Mouse (Mus musculus): ENCODE data around the gene Trp53bp2. TPM values are rescaled to one million over a fixed set of nuclear protein-coding genes. Genes with fewer than 3 reads are reported as not detected.

Gene Trp53bp2
- polyA plus RNA-seq, 1 experiment from 2014 or later: 34.1 TPM

DNA sequence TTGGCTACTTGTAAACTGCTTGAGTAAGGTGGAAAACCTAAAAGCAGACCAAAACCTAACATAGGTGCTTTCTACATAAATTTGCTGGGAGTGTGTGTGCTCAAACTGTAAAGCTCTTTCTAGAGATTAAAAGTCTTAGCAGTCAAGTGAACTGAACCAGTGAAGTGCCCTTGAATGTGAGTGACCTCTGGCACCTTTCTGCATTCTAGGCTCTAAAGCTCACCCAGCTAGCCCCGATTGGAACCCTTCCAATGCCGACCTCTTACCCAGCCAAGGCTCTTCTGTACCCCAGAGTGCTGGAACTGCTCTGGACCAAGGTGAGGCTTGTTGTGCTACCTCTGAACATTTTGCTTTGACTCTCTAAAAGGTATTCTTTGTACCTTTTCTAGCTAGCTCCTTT lies 35.1 kb downstream of the Trp53bp2 start:
- Histone ChIP-seq H3K27me3 (replicated peaks; ENCODE audit: low read depth, poor library complexity, severe bottlenecking) (no peaks in the 10 kb centered on the region), H3K4me3 (no peak overlapping the region), H3K4me1 (no peaks in the 10 kb centered on the region), H3K9me3 (no peaks in the 10 kb centered on the region), H3K36me3 (replicated peaks) (peaks cover 96% of the 10 kb centered on the region), H3K27ac (replicated peaks) (no peak overlapping the region)
- DNase-seq (ENCODE audit: low spot score): no peak
- 84% methylated on average over 2 of the region's 2 CpGs for WGBS

DNA sequence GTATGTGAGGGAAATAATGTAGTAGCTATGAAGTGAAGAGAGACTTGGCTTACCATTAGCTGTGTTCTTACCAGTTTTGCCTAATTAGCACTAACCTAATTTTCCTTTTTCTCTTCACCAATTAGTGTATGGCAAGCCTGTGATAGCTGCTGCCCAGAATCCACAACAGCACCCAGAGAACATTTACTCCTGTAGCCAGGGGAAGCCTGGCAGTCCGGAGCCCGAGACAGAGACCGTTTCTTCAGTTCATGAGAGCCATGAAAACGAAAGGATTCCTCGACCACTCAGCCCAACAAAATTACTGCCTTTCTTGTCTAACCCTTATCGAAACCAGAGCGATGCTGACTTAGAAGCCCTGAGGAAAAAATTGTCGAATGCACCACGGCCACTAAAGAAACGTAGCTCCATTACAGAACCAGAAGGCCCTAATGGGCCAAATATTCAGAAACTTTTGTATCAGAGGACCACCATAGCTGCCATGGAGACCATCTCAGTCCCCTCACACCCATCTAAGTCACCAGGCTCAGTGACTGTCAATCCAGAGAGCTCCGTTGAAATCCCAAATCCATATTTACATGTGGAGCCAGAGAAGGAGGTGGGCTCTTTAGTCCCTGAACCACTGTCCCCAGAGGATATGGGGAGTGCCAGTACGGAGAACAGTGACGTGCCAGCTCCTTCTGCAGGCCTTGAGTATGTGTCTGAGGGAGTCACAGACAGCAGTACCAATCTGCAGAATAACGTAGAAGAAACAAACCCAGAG lies 39.5 kb downstream of the Trp53bp2 start:
- H3K27me3 ChIP-seq (replicated peaks; ENCODE audit: low read depth, poor library complexity, severe bottlenecking): no peaks in the 10 kb centered on the region
- no peaks in the 10 kb centered on the region for H3K4me1 ChIP-seq
- H3K4me3 ChIP-seq: no peak overlapping the region
- no peak for DNase-seq (ENCODE audit: low spot score)
- peaks cover 89% of the 10 kb centered on the region for H3K36me3 ChIP-seq (replicated peaks)
- WGBS: 95% methylated on average over 14 of the region's 14 CpGs
- H3K9me3 ChIP-seq: no peaks in the 10 kb centered on the region
- H3K27ac ChIP-seq (replicated peaks): no peak overlapping the region

DNA sequence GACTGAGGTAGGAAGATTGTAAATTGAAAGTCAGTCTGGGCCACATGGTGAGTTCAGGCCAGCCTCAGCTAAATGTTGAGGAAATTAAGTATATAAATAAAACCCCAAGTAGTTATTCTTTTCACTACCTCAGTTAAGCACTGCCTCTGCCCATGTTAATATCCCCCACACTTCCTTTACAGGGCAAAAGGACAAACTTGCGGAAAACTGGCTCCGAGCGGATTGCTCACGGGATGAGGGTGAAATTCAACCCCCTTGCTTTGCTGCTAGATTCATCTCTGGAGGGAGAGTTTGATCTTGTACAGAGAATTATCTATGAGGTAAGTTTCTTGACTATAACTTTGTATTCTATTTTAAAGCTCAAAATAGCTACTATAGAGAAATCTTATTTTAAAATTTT lies 43.5 kb downstream of the Trp53bp2 start:
- Histone ChIP-seq H3K4me3 (no peak overlapping the region), H3K27ac (replicated peaks) (no peak overlapping the region), H3K27me3 (replicated peaks; ENCODE audit: low read depth, poor library complexity, severe bottlenecking) (no peaks in the 10 kb centered on the region), H3K36me3 (replicated peaks) (peaks cover 88% of the 10 kb centered on the region), H3K9me3 (no peaks in the 10 kb centered on the region), H3K4me1 (no peaks in the 10 kb centered on the region)
- 85% methylated on average over 4 of the region's 4 CpGs for WGBS
- DNase-seq (ENCODE audit: low spot score): no peak

DNA sequence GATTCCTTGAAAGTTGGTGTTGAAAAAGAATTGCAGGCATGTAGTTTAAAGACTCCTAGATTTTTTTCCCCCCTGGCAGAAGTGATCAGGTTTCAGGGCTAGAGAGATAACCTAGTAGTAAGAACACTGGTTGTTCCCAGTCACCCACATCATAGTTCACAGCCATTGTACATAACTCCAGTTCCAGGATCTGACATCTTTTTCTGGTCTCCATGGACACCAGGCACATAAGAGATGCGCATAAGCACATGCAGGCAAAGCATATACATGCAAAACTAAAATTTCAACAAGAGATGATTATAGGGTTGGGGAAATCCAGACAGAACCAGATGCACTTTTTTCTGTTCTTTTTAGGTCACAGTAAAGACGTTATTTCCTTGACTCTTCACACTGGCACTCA lies 46.1 kb downstream of the Trp53bp2 start:
- Histone ChIP-seq H3K27ac (replicated peaks) (no peak overlapping the region), H3K9me3 (no peaks in the 10 kb centered on the region), H3K27me3 (replicated peaks; ENCODE audit: low read depth, poor library complexity, severe bottlenecking) (no peaks in the 10 kb centered on the region), H3K4me1 (0 out of 2 replicates have a peak, but pooled peaks cover 8% of the 10 kb centered on the region), H3K4me3 (no peak overlapping the region), H3K36me3 (replicated peaks) (peaks cover 84% of the 10 kb centered on the region)
- DNase-seq (ENCODE audit: low spot score): no peak
- 91% methylated on average over 2 of the region's 2 CpGs for WGBS

DNA sequence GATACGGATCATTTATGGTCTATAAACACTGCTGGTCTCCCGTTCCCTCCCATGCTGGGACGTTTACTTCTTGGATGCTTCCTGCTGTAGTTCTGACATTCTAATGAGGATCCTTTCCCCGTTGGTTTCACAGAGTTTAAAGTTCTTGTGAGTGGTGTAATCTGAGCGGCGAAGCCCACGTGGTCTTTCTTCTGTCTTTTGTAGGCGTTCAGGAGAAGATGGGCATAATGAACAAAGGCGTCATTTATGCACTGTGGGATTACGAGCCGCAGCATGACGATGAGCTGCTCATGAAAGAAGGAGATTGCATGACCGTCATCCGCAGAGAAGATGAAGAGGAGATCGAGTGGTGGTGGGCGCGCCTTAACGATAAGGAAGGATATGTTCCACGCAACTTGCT lies 49.6 kb downstream of the Trp53bp2 start:
- Histone ChIP-seq H3K36me3 (replicated peaks) (peaks cover 86% of the 10 kb centered on the region), H3K4me3 (no peak overlapping the region), H3K27ac (replicated peaks) (no peak overlapping the region), H3K4me1 (0 out of 2 replicates have a peak, but pooled peaks cover 11% of the 10 kb centered on the region), H3K27me3 (replicated peaks; ENCODE audit: low read depth, poor library complexity, severe bottlenecking) (no peaks in the 10 kb centered on the region), H3K9me3 (no peaks in the 10 kb centered on the region)
- DNase-seq (ENCODE audit: low spot score): no peak
- 88% methylated on average over 19 of the region's 19 CpGs for WGBS

DNA sequence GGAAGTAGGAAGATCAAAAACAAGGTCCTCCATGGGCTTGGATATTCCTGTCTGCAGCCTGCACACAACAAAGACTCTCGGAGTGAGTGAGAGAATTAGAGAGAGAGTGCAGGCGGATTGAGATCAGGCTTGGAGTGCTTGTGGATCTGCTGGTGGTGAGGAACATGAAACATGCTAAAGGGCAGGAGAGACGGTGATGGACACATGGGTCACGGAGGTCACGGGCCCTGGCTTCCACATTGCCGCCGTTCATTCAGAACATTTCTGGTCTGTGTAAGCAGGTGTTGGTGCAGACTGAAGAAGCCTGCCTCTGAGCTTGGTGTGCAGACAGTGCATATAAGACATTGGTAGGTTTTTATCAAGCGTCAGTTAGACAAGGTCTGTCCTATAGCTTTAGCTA lies 50.5 kb downstream of the Trp53bp2 start:
- H3K36me3 ChIP-seq (replicated peaks): peaks cover 77% of the 10 kb centered on the region
- peak; percentile 8 for DNase-seq (ENCODE audit: low spot score)
- H3K27me3 ChIP-seq (replicated peaks; ENCODE audit: low read depth, poor library complexity, severe bottlenecking): no peaks in the 10 kb centered on the region
- no peak overlapping the region for H3K4me3 ChIP-seq
- no peaks in the 10 kb centered on the region for H3K9me3 ChIP-seq
- WGBS: 73% methylated on average over 8 of the region's 8 CpGs
- 0 out of 2 replicates have a peak, but pooled peaks cover 11% of the 10 kb centered on the region for H3K4me1 ChIP-seq
- H3K27ac ChIP-seq (replicated peaks): no peak overlapping the region

DNA sequence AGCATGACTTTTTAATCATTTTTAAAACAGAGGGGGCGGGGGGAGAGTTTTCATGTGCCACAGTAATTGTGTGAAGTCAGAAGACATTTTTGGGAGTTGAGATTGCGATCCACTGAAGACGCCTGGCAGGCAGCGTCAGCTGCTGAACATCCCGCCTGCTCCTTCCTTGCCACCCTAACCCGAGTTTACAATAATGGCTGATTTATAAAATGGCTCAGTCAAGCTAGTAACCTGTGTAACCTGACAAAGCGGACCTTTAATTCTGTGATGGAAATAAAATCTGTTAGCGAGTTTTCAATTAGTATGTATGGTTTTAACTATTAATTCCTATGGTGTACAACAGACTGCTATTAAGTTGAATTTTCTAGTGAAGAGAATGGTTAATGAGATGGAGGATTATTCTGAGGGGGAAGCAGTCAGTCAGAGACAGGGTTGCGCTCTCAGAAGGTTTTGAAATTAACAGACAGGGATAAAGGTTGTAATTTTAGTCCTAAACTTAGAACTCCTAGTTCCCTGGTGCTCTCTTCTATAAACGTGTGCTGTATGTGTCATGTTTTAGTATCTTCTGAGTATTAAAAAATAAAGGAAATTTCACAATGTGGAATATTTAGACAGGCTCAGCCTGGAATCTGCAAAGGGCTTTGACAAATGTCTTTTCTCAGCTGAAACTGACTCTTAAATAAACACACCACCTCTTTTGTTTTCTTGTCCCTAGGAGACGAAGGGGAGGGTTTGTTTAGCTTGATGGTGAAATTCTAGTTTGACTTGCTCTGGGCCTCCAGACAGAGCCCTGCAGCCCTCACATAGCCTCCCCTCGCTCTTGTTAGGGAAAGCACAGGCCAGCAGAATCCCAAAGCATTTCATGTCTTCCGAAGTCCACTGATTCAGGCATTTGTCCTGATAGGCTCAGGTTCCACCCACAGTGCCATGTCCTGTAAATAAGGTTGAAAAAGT lies 51.6 kb downstream of the Trp53bp2 start:
- Histone ChIP-seq H3K36me3 (replicated peaks) (peaks cover 66% of the 10 kb centered on the region), H3K27ac (replicated peaks) (no peak overlapping the region)
- 80% methylated on average over 13 of the region's 13 CpGs for WGBS

DNA sequence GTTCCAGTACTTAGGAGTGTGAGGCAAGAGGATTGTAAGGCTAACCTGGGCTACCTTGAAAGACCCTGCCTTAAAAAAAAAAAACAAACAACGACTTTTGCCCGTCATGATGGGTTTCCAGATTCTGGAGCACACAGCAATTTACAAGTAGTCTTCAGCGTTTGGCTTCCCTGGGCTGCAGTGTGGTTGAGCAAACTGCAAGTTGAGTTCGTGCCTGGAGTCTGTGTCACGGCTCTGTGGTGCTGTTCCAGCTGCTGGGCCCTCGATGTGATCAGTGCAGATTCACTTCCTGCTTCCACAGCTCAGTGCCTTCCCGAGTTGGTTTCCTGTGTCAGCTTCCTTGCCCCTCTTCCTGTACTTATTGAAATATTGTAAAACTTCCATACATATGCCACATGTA lies 52.3 kb downstream of the Trp53bp2 start:
- Histone ChIP-seq H3K27me3 (replicated peaks; ENCODE audit: low read depth, poor library complexity, severe bottlenecking) (no peaks in the 10 kb centered on the region), H3K4me1 (0 out of 2 replicates have a peak, but pooled peaks cover 13% of the 10 kb centered on the region), H3K27ac (replicated peaks) (no peak overlapping the region), H3K36me3 (replicated peaks) (peaks cover 63% of the 10 kb centered on the region), H3K4me3 (no peak overlapping the region), H3K9me3 (no peaks in the 10 kb centered on the region)
- 66% methylated on average over 7 of the region's 7 CpGs for WGBS
- DNase-seq (ENCODE audit: low spot score): no peak

More for the DNA sequence above, 51.6 kb downstream of the Trp53bp2 start:
- no peaks in the 10 kb centered on the region for H3K9me3 ChIP-seq
- H3K27me3 ChIP-seq (replicated peaks; ENCODE audit: low read depth, poor library complexity, severe bottlenecking): no peaks in the 10 kb centered on the region
- no peak overlapping the region for H3K4me3 ChIP-seq
- 0 out of 2 replicates have a peak, but pooled peaks cover 13% of the 10 kb centered on the region for H3K4me1 ChIP-seq
- DNase-seq (ENCODE audit: low spot score): no peak

DNA sequence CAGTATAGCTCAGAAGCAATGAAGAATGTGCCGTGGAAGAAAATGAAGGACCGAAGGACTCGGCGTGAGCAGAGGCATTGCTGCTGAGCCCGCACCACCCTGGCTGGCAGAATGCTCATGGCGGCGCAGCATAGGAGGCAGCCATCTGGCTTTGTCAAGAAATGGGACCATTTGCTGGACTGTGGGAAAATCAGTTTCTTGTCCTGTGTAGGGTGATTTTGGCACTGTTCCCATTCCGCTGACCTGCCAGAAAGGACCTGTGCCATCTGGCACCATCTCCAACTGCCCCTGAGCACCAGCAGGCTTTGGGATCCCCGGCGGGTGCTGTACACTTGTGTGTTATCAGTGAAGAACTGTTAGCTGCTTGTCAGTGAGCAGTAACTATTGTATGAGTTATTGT lies 52.8 kb downstream of the Trp53bp2 start:
- Histone ChIP-seq H3K27me3 (replicated peaks; ENCODE audit: low read depth, poor library complexity, severe bottlenecking) (no peaks in the 10 kb centered on the region), H3K27ac (replicated peaks) (no peak overlapping the region), H3K36me3 (replicated peaks) (peaks cover 63% of the 10 kb centered on the region), H3K4me3 (no peak overlapping the region), H3K9me3 (no peaks in the 10 kb centered on the region), H3K4me1 (0 out of 2 replicates have a peak, but pooled peaks cover 13% of the 10 kb centered on the region)
- WGBS: 92% methylated on average over 10 of the region's 10 CpGs
- no peak for DNase-seq (ENCODE audit: low spot score)

DNA sequence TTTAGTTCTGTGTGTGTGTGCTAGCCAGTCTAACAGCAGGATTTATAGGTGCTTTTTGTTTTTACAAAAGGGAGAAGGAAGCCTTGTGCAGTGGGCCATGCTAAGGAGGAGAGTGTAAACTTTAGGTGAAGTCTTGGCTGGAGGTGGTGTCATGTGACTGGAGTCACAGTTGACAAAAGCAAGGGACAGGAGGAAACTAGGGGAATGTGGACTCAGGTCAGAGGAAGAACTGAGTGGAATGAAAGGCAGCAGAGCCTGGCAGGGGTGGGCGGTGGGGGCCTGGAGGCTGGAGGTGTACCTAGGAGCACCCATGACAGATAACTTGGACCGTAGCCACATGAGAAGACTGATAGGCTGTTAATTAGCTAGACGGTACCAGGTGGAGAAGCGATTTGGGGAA lies 56.3 kb downstream of the Trp53bp2 start:
- DNase-seq (ENCODE audit: low spot score): no peak
- no peaks in the 10 kb centered on the region for H3K27me3 ChIP-seq (replicated peaks; ENCODE audit: low read depth, poor library complexity, severe bottlenecking)
- H3K36me3 ChIP-seq (replicated peaks): peaks cover 68% of the 10 kb centered on the region
- 87% methylated on average over 4 of the region's 4 CpGs for WGBS
- no peak overlapping the region for H3K4me3 ChIP-seq
- H3K9me3 ChIP-seq: no peaks in the 10 kb centered on the region
- H3K4me1 ChIP-seq: 0 out of 2 replicates have a peak, but pooled peaks cover 3% of the 10 kb centered on the region
- no peak overlapping the region for H3K27ac ChIP-seq (replicated peaks)

DNA sequence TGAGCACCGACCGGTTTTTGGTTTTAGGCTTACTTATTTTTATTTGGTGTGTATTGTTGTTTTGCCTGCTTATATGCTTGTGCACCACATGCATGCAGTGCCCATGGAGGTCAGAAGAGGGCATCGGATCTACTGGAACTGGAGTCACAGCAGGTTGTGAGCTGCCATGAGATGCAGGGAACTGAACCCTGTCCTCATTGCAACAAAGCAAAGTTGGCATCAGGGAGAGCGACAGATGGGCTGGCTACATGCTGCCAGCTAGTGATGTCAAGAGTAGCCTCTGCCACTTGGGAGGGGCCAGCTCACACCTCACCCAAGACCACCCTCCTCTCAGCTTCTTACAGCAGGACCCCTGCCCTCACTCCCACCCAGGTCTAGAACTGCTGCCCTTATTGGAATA lies 57.0 kb downstream of the Trp53bp2 start:
- no peak overlapping the region for H3K27ac ChIP-seq (replicated peaks)
- H3K36me3 ChIP-seq (replicated peaks): peaks cover 68% of the 10 kb centered on the region
- no peaks in the 10 kb centered on the region for H3K27me3 ChIP-seq (replicated peaks; ENCODE audit: low read depth, poor library complexity, severe bottlenecking)
- H3K4me1 ChIP-seq: 0 out of 2 replicates have a peak, but pooled peaks cover 3% of the 10 kb centered on the region
- H3K4me3 ChIP-seq: no peak overlapping the region
- H3K9me3 ChIP-seq: no peaks in the 10 kb centered on the region
- WGBS: 90% methylated on average over 4 of the region's 4 CpGs
- DNase-seq (ENCODE audit: low spot score): no peak

DNA sequence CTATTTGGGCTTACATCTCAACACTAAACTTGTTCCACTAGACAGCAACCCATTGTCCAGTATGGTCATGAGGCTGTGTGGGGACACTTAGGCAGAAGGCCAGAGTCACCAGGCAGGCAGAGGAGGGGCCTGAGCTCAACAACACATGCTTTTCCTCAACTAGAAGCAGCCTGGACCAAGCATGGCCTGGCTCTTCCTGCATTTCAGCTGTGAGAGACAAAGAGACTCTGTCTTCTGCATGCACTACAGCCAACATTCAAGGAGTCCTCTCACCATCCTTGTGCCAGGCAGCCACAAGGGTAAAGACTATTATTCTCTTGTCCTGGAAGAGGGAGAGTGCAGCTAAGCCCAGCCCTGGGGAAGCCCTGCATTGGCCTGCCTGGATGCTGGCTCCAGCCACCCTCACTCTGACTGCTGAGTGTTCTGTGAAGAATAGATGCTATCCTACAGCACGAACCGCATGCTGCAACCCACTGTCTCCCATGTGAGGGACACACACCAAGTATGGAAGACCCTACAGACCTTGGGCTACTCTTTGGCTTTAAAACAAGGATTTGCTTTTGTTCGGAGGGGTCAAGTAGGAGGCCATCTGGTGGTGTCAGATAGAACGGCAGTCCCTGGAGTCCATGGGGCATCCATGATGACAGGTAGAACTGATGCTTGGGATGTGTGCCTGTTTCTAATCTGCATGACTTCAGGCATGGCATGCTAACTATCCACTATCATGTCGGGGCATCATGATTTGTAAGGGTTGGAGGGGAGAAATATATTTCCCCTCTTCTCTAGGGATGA lies 66.2 kb downstream of the Trp53bp2 start:
- Histone ChIP-seq H3K36me3 (replicated peaks) (peaks cover 97% of the 10 kb centered on the region), H3K27me3 (replicated peaks; ENCODE audit: low read depth, poor library complexity, severe bottlenecking) (no peaks in the 10 kb centered on the region), H3K27ac (replicated peaks) (no peak overlapping the region), H3K4me1 (no peaks in the 10 kb centered on the region), H3K9me3 (no peaks in the 10 kb centered on the region), H3K4me3 (no peak overlapping the region)
- DNase-seq (ENCODE audit: low spot score): no peak
- WGBS: 84% methylated on average over 5 of the region's 5 CpGs

Measured in embryonic facial prominence, embryonic 10.5 days (tissue).